Mouse (Mus musculus): ENCODE data around the gene Rtn4rl1. TPM values are rescaled to one million over a fixed set of nuclear protein-coding genes. Genes with fewer than 3 reads are reported as not detected.
"Not testable (repeated sequence)": the region's sequence is repeated elsewhere in the genome, so short reads cannot be mapped to it uniquely, and the experiment has no call there.

Rtn4rl1 gene
- polyA plus RNA-seq, 1 experiment from 2014 or later = 2.0 TPM

- Histone ChIP-seq H3K4me3 (ENCODE audit: low read depth, low read length) (no peak overlapping the region), H3K36me3 (replicated peaks; ENCODE audit: insufficient read depth, low read length) (no peaks in the 10 kb centered on the region), H3K4me2 (ENCODE audit: low read depth, low read length) (no peak overlapping the region), H3K9me3 (ENCODE audit: low read length) (no peaks in the 10 kb centered on the region), H3K27ac (ENCODE audit: low read depth) (no peak overlapping the region), H3K27me3 (ENCODE audit: insufficient read depth, low read length) (no peaks in the 10 kb centered on the region), H3K9ac (replicated peaks) (no peak overlapping the region), H3K4me1 (ENCODE audit: insufficient read depth) (peaks cover 8% of the 10 kb centered on the region; the same call in 1 of the 2 replicates)
- TF ChIP-seq EP300 (IDR thresholded peaks at IDR 0.05; ENCODE audit: low read depth) (no peak), CTCF (IDR thresholded peaks at IDR 0.05; ENCODE audit: low read depth) (no peak)
- no peak for DNase-seq
- no peak for ATAC-seq
- 81% methylated on average over 7 of the region's 7 CpGs for WGBS (ENCODE audit: insufficient replicate concordance)
Measured at GRCm38 (mm10) chr11:75292281-75292680, 98.7 kb downstream of the Rtn4rl1 start.

DNA sequence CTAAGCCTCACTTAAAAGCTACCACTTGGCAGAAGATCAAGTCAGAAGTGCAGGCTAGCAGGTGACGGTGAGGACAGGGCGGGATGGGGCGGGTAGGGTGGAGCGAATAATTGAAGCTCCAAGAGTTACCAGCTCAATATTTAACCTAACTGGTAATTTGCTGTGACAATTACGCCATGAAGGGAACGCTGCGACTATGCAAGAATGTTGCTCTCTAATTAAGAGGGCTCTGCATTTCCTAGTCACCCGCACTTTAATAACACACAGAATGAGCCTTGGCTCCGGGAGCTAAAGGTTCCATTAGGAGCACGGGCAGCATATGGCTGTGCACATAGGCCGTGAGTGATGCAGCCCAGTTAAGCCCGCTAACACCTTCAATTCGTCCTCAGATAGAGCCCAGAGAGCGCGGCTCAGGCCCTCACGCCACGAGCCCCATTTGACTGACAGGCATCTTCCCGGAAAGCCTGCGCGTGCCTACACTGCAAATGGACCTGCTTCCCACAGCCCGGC is 100.3 kb downstream of the Rtn4rl1 start:
- H3K27me3 ChIP-seq (ENCODE audit: insufficient read depth, low read length) = no peaks in the 10 kb centered on the region
- no peak overlapping the region for H3K9ac ChIP-seq (replicated peaks)
- ATAC-seq = no peak
- no peak overlapping the region for H3K4me2 ChIP-seq (ENCODE audit: low read depth, low read length)
- no peak overlapping the region for H3K27ac ChIP-seq (ENCODE audit: low read depth)
- TF ChIP-seq EP300 (IDR thresholded peaks at IDR 0.05; ENCODE audit: low read depth) (no peak), CTCF (IDR thresholded peaks at IDR 0.05; ENCODE audit: low read depth) (no peak)
- H3K9me3 ChIP-seq (ENCODE audit: low read length) = no peaks in the 10 kb centered on the region
- no peak overlapping the region for H3K4me3 ChIP-seq (ENCODE audit: low read depth, low read length)
- no peaks in the 10 kb centered on the region for H3K36me3 ChIP-seq (replicated peaks; ENCODE audit: insufficient read depth, low read length)
- H3K4me1 ChIP-seq (ENCODE audit: insufficient read depth) = peaks cover 8% of the 10 kb centered on the region; the same call in 1 of the 2 replicates
- DNase-seq = no peak
- WGBS (ENCODE audit: insufficient replicate concordance) = 65% methylated on average over 21 of the region's 21 CpGs

DNA sequence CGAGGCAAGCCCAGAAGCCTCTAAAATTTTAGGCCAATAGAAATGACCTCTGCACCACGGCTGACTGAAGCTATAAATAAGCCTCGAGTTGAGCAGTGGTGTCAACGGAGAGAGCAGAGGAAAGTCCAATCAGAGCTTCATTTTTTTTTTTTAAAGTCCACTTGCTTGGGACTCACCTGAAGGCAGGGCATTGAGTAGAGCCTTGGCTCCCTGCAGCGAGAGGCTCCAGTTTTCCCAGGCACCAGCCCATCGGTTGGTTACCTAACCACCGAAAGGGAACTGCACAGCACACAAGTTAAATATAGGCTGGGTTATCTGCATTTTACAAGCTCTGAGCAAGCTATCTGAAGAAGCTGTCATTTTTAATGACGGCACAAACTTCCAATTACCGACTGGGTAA is 101.3 kb downstream of the Rtn4rl1 start:
- Histone ChIP-seq H3K4me1 (ENCODE audit: insufficient read depth) (peaks cover 8% of the 10 kb centered on the region; the same call in 1 of the 2 replicates), H3K36me3 (replicated peaks; ENCODE audit: insufficient read depth, low read length) (no peaks in the 10 kb centered on the region), H3K9ac (replicated peaks) (no peak overlapping the region), H3K27me3 (ENCODE audit: insufficient read depth, low read length) (no peaks in the 10 kb centered on the region), H3K4me2 (ENCODE audit: low read depth, low read length) (no peak overlapping the region), H3K9me3 (ENCODE audit: low read length) (no peaks in the 10 kb centered on the region), H3K4me3 (ENCODE audit: low read depth, low read length) (no peak overlapping the region), H3K27ac (ENCODE audit: low read depth) (no peak overlapping the region)
- no peak for ATAC-seq
- no peak for DNase-seq
- 18% methylated on average over 9 of the region's 9 CpGs for WGBS (ENCODE audit: insufficient replicate concordance)
- TF ChIP-seq CTCF (IDR thresholded peaks at IDR 0.05; ENCODE audit: low read depth) = no peak
- no peak for TF ChIP-seq EP300 (IDR thresholded peaks at IDR 0.05; ENCODE audit: low read depth)

GRCm38 (mm10) chr11:75295534-75295933 is 102.0 kb downstream of the Rtn4rl1 start:
- DNase-seq; H3K4me2 ChIP-seq (ENCODE audit: low read depth, low read length); ATAC-seq; H3K27me3 ChIP-seq (ENCODE audit: insufficient read depth, low read length); H3K9me3 ChIP-seq (ENCODE audit: low read length); H3K27ac ChIP-seq (ENCODE audit: low read depth); H3K4me1 ChIP-seq (ENCODE audit: insufficient read depth); H3K4me3 ChIP-seq (ENCODE audit: low read depth, low read length); H3K9ac ChIP-seq (replicated peaks); H3K36me3 ChIP-seq (replicated peaks; ENCODE audit: insufficient read depth, low read length): not testable (repeated sequence)
- 79% methylated on average over 4 of the region's 5 CpGs for WGBS (ENCODE audit: insufficient replicate concordance)

DNA sequence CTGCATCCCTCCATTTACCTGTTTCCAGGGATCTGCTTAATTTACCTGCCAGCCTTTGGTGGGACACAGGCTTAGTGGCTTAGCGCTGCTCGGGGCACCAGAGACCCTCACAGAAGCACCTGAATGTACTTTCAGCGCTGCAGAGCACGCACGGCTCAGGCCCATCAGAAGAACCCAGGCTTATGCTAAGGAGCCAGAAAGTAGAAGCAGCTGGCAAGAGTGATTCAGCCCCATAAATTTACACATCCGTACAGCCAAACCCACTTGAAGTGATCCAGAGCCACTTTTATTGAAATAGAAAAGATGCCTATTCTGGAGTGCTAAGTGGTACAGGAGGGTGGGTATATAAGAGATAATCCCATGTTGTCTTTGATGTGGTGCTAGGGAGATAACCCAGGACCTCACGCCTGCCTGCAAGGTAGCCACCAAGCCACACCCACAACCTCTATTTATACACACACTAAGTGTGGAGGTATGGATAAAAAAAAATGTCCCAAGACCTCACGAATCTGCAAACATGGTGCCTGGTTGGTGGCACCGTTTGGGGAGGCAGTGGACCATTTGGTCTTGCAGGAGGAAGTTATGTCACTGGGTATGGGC is 102.9 kb downstream of the Rtn4rl1 start:
- Histone ChIP-seq H3K9me3 (ENCODE audit: low read length) (no peaks in the 10 kb centered on the region), H3K4me1 (ENCODE audit: insufficient read depth) (peaks cover 8% of the 10 kb centered on the region; the same call in 1 of the 2 replicates), H3K36me3 (replicated peaks; ENCODE audit: insufficient read depth, low read length) (peaks cover 9% of the 10 kb centered on the region), H3K4me2 (ENCODE audit: low read depth, low read length) (no peak overlapping the region), H3K27me3 (ENCODE audit: insufficient read depth, low read length) (no peaks in the 10 kb centered on the region), H3K9ac (replicated peaks) (no peak overlapping the region), H3K27ac (ENCODE audit: low read depth) (no peak overlapping the region), H3K4me3 (ENCODE audit: low read depth, low read length) (no peak overlapping the region)
- ATAC-seq = no peak
- TF ChIP-seq CTCF (IDR thresholded peaks at IDR 0.05; ENCODE audit: low read depth) (no peak), EP300 (IDR thresholded peaks at IDR 0.05; ENCODE audit: low read depth) (no peak)
- 68% methylated on average over 9 of the region's 9 CpGs for WGBS (ENCODE audit: insufficient replicate concordance)
- DNase-seq = no peak

- no peaks in the 10 kb centered on the region for H3K27me3 ChIP-seq (ENCODE audit: insufficient read depth, low read length)
- 58% methylated on average over 9 of the region's 9 CpGs for WGBS (ENCODE audit: insufficient replicate concordance)
- no peak for TF ChIP-seq CTCF (IDR thresholded peaks at IDR 0.05; ENCODE audit: low read depth)
- TF ChIP-seq EP300 (IDR thresholded peaks at IDR 0.05; ENCODE audit: low read depth) = no peak
- no peaks in the 10 kb centered on the region for H3K9me3 ChIP-seq (ENCODE audit: low read length)
- H3K27ac ChIP-seq (ENCODE audit: low read depth) = no peak overlapping the region
- H3K36me3 ChIP-seq (replicated peaks; ENCODE audit: insufficient read depth, low read length) = peaks cover 20% of the 10 kb centered on the region
- H3K4me1 ChIP-seq (ENCODE audit: insufficient read depth) = peaks cover 8% of the 10 kb centered on the region; the same call in 1 of the 2 replicates
- H3K4me2 ChIP-seq (ENCODE audit: low read depth, low read length) = no peak overlapping the region
- no peak for ATAC-seq
- H3K4me3 ChIP-seq (ENCODE audit: low read depth, low read length) = no peak overlapping the region
- H3K9ac ChIP-seq (replicated peaks) = no peak overlapping the region
- no peak for DNase-seq
Measured at GRCm38 (mm10) chr11:75297631-75298030, 104.0 kb downstream of the Rtn4rl1 start.

All from liver, postnatal 0 days (tissue).